Mouse (Mus musculus) ovary, adult 10 weeks (tissue): ENCODE measurements around the gene Gm10378. TPM values are rescaled to one million over a fixed set of nuclear protein-coding genes. Genes with fewer than 3 reads are reported as not detected.

Experiments used
- polyA plus RNA-seq: library from polyadenylated mRNA; stranded (reverse); fragments of 350-450 nt; fragmentation: Illumina TruSeq; extraction: RNeasy Lipid Tissue Mini Kit (QIAGEN cat#74804); gene quantifications from one replicate; pipeline ENCODE4 v1.2.3, GENCODE M21; 2014

The Gm10378 gene
- not detected for polyA plus RNA-seq

DNA sequence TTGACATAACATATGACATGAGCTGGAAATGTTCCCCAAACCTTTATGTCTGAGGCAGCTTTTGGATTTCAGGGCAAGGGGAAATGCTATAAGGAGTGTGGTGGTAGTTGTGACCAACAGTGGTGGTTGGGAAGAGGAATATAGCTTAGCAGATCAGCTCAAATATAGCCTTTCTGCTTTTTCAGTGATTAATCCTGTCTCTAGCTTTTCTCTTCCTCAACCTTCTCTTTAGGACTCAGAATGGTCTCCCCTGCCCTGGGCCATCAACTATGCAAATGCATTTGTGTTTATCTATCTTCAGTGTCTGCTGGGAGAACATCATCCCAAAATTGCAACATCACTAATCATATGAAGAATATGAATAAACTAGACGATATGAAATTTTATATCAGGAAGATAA is at the start of gene Gm10378:
Gene Gm10378 (plus strand): TSS at position 301 of the 400 bp plus-strand sequence.

DNA sequence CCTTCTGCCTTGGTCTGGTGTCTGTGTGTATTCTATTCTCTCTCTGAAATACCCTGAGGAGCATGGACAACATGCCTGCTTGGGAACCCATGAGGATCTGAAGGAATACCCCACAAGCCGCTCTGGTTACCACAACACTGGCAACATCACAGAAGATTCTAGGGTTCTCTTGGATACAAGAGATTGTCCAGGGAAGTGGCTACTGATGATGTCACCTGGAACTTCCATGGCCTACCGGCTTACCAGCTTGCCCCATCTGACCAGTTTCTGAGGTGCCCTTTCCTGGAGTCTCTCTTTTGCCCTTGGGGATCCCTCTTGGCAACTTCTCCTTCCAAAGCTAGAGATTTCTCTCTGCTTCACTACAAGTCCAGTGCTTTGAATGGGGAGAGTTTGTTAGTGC is 13.9 kb upstream of the Gm10378 start, which contains the start of gene Gm3633:
Gene Gm3633 (minus strand): TSS at position 101 of the 400 bp plus-strand sequence.

Other genes with a start within 250 kb of the Gm10378 start
- gene Gm8005, start 216.3 kb upstream of the Gm10378 start, polyA plus RNA-seq, result not detected
- not detected for gene Gm8011, start 192.1 kb upstream of the Gm10378 start, polyA plus RNA-seq
- gene Gm8020, start 153.6 kb upstream of the Gm10378 start, polyA plus RNA-seq, result not detected
- gene Gm8024, start 131.7 kb upstream of the Gm10378 start, polyA plus RNA-seq, result not detected
- gene Gm17124, start 56.1 kb upstream of the Gm10378 start, polyA plus RNA-seq, result not detected
- gene Gm3633, start 14.0 kb upstream of the Gm10378 start, polyA plus RNA-seq, result not detected
- gene Gm3015, start 112.9 kb downstream of the Gm10378 start, polyA plus RNA-seq, result not detected
- not detected for gene Gm10377, start 142.0 kb downstream of the Gm10378 start, polyA plus RNA-seq
- not detected for gene Gm21977, start 197.5 kb downstream of the Gm10378 start, polyA plus RNA-seq